Mouse (Mus musculus) c-Kit-negative CD71-positive TER-119-positive erythroid progenitor cells, embryonic 14.5 days (primary cell): ENCODE data around the gene Gm5678.

ENCODE experiments used
- DNase-seq: peaks from one replicate; pipeline ENCODE4 v3.0.0-alpha.2; 2013; ENCODE audit warnings: low read depth, low spot score

Gene Gm5678

DNA sequence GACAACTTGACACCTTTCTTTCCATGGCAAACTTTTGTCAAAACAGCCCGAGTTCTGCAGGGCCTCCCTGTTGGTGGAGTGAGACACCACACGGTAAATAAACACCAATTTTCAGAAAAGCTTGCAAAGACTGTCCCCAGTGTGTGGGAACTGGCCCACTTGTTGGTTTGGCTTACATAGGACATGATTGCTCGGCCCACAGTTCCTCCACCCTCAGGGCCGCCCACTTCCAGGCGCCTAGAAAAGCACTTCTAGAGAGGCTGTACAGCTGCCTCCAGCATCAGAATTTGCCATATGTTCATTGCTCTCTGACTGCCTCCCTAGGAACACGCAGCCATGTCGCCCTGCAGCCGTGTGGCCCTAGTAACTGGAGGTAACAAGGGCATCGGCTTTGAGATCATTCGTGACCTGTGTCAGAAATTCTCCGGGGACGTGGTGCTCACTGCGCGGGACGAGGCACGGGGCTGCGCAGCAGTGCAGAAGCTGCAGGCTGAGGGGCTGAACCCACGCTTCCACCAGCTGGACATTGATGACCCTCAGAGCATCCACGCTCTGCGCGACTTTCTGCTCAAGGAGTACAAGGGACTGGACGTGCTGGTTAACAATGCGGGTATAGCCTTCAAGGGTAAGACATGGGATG is at the start of gene Gm5678:
Gm5678 (plus strand) TSS at position 337 of the 640 bp plus-strand sequence.
- DNase-seq: no peak

DNA sequence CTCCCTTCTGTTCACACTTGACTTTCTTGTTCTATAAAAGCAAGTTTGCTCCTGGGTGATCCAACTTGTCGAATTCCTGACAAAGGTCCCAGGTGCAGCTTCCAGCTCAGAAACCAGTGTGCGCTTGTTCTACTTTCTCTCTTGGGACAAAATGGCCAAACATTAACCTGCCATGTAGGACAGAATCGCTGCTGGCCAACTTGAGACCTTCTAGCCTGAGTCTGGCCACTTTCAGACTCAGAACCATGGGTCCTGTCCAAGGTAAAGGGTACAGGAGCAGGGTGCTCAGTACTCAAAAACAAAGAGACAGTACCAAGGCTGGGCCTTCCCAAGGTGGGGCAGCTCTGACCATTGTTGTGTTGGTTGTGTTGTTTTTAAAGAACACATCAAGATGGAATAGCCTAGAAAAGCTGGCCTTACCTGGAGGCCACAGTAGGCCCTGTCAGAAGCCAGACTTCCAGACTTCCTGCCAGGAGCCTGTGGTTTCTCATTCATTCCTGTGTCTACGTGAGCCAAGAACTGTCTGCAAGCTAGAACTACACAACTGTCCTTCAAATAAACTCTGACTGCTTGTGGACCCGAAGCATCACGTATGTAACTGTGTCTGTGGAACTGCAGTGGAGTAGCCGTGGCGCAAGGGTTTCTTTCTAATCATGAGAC is 49.4 kb upstream of the Gm5678 start:
- DNase-seq: no peak

DNA sequence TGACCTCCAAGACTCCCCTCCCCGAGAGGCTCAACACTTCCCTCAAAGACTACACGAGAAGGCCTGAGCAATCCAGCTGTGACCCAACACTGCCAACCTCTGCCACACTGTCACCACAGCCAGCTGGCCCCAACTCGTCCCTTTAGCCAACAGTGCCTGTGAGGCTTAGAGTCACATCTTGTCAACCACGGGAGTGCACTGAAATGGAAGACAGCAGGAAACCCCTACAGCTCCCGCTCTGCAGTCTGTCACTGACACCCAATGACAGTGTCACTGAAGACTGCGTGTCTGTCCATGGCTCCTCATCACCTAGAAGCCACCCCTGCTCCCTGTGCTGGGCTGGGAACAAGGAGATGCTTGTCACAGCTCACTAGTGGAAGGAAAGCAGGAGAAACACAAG is 46.8 kb upstream of the Gm5678 start:
- no peak for DNase-seq

DNA sequence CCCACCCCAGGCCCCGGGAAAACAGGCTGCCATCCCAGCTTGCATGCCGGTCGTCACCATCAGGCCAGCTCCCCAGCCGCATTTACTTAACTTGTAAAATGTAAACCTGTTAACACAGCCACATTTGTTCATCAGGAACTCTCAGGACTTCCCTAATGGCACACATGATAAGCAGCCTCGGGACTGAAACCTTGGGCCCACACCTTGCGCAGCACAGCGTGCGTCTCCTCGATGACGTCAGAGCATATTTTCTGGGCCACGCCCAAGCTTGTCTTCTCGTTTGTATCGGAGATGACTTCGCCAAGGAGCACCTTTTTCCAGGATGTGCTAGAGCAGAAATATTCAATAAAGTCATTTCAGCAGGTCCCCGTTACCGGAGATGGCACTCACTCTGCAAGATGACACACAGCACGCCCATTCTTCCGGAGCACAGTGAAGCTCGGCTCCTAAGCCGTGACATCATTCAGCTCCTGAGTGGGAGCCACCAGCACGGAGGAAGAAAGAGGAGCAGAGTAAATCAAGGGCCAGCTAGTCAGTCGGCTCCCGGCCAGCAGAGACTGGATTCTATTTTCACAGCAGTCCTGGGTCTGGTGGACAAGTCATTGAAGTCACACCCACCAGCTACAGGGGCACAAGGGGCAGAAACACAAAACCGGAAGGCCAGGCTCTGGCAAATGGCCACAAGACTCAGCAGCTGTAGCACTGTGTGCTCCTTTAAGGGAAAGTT is 42.8 kb upstream of the Gm5678 start:
- DNase-seq: no peak

DNA sequence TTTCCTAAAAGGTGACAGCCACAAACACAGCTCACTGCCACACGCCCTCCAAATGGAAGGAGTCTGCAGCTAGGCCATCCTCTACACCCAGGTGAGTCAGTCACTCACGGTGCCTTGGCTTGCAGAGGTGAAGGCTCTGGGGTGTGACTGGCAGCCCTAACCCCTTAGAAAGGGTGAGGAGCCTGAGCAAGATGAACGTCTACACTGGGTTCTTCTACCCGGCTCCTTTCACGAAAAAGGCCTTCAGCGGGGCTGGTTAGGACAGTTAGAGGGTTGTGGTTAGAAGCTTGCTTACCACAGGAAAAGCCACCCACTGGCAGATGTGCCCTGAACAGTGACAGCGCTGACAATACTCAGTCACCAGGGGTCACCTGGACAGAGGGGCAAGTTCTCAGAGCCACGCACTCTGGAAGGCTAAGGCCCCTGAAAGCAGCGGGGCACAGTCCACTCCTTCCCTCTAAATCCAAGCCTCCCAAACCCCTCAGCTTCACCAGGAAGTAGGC is 42.1 kb upstream of the Gm5678 start:
- no peak for DNase-seq

DNA sequence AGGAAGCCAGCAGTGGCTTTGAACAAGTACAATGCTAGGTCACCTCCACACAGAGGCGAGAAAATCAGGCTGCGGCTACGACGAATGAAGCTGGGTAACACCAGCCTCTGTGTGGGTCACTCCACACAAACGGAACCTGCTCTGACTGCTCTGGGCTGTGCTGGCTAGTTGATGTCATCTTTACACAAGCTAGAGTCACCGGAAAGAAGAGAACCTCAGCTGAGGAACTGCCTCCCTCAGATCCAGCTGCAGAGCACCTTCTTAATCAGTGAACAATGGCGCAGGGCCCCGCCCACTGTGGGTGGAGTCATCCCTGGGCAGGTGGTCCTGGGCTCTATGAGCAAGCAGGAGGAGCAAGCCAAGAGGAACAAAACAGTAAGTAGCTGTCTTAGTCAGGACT is 41.5 kb upstream of the Gm5678 start:
- no peak for DNase-seq

DNA sequence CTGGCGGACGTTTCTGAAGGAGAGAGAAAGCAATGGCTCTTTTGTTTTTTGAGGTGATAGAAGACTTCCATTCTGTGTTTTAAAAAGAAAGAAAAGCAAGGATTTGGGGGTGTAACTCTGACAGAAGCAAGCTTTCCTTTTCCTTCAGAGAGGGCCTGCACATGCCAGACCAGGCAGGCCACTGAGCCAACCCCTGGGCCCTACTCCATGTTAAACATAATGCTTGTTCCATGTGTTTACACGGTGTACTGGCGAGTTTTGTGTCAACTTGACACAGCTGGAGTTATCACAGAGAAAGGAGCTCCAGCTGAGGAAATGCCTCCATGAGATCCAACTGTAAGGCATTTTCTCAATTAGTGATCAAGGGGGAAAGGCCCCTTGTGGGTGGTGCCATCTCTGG is 39.6 kb upstream of the Gm5678 start:
- no peak for DNase-seq

DNA sequence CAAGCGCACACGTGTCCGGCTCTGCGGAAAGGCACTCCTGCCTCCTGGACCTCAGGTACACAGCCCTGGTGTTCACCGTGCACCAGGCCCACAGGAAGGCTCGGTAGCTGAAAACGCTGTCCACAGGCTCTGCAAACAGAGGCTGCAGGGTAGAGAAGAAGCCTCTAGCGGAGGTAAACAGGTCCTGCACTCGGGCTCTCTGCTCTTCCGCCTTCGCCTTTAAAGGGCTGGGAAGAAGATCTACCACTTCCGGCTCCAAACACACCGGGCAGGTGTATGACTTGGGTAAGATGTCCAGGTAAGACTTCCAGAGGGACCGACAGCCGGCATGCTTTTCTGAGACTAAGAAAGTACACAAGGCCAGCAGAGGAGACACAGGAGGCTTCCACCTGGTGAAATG is 37.0 kb upstream of the Gm5678 start:
- DNase-seq: no peak

DNA sequence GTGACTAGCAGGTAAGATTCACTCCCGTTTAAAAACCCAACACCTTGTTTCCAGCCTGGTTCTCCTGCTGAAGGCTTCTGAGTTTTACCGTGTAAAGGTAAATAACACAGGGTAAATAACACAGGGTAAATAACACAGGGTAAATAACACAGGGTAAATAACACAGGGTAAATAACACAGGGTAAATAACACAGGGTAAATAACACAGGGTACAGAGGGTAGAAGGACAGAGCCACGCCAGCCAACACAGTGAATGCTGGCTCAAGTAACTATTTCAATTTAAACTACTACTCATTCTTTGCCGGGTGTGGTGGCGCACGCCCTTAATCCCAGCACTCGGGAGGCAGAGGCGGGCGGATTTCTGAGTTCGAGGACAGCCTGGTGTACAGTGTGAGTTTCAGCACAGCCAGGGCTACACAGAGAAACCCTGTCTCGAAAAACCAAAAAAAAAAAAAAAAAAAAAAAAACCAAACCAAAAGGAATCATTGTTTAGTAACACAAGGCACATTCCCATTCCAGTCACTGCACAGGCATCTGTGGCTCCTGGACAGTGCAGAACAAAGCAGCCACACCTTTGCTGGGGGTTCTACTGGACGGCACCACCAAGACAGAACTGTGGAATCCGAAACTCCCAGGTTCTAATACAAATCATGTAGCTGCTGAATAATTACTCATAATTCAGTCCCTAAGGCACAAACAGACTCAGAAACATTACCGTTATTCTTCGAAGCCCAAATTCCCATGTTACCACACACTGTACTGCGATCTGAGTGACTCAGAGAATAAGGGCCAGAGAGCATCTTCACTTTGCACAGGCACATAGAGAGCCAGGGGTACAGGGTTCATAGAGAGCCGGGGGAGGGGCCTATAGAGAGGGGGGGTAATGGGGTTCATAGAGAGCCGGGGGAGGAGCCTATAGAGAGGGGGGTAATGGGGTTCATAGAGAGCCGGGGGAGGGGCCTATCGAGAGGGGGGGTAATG is 36.2 kb upstream of the Gm5678 start:
- DNase-seq: no peak

DNA sequence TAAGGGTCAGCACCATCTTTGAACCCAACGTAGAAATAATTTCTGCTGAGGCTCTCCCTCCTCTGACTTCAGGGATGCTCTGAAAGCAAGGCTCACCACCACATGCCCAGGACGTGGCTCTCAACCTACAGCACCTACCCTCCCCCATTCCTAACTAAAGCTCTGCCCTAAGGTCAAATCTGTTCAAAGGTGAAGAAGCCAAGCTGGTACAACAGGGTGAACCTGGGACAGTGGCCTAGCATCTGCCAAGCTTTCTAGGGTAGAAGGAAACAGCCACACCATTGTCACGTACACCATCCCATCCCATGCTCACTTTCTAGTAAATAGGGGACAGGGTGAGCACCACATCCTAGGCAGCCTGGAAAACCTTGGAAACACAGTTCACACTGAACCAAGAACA is 35.2 kb upstream of the Gm5678 start:
- no peak for DNase-seq

DNA sequence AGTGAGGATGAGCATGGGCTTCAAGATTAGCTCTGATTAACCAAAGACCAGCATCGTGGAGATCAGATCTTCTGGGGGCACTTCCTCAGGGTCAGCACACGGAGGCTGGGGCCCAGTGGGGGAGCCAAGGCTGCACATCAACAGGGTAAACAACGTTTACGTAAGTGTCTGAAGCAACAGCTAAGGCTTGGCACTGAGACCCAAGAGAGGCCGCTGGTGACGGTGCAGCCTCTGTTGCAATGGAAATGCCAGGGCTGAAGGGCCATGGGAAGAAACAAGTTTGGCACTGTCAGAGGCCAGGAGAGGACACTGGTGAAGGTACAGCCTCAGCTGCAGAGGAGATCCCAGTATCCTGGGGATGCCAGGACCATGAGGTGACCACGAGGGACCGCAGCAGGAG is 34.5 kb upstream of the Gm5678 start:
- no peak for DNase-seq

DNA sequence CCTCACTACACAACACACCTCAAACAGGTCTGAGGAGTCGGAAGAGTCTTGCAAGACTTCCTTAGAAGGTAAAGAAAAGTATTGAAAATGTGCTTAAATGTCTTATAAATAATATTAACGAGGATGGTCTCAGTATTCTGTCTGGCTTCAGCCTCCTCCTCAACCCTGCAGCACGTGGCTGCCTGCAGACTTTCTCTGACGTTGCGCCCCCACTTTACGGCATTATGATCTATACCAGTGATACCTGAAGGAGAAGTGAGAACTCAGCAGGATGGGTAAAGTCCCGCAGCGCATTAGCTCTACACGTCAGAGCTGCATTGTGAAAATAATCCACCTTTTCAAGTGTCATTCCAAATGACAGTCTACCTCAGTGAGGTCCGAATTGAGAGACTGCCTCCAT is 33.4 kb upstream of the Gm5678 start:
- DNase-seq: no peak

DNA sequence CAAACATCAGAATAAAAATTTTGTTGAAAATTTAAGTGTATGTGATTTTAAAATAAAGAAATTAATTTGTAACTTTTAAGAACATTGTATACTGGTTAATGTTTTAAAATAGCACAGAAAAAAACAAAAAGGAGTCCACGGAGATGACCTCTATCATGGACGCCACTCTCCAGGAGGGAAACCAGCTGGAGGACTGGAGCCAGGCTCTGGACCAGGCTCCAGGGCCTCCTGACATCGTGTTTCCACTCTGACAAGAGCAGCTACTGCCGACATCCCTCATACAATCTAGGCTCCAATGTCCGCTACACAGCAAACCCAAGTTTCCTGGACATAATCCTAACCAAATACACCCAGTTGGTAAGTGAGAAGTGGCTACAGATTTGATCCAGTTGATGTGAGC is 32.1 kb upstream of the Gm5678 start:
- DNase-seq: no peak

DNA sequence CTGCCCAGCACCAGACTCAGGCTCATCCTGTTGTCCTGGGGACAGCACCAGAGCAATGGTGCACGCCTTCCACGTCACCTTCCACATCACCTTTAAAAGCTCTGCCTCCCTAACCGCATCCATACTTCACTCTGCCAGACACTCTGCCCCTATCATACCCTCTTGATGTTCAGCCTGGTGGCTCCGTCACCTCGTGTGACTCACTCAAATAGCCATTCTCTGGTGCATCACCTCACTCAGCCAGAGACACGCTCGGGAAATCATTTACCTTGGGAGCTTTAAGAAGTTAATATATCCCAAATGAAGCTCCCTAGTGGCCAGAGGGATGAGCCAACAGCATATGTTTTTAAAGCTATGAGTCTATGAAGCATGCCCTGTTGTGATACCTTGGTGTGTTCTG is 31.1 kb upstream of the Gm5678 start:
- no peak for DNase-seq

DNA sequence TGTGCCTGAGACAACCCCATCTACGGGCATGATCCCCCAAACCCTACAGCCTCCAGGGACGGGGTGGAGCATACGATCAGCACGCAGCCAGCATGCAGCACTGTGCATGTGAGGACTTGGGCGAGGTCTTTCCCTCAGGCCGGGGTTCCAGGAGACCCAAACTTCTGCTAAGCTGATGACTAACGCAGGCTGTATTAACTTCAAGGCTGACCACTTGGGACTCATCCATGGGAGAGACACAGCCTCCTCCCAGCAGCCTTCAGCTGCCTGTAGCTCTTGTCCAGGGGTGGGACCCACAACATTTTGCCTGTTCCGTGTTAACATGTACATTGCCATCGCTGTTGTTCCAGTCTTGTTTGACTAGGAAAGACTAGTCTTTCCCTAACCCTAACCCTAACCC is 30.3 kb upstream of the Gm5678 start:
- DNase-seq: no peak

DNA sequence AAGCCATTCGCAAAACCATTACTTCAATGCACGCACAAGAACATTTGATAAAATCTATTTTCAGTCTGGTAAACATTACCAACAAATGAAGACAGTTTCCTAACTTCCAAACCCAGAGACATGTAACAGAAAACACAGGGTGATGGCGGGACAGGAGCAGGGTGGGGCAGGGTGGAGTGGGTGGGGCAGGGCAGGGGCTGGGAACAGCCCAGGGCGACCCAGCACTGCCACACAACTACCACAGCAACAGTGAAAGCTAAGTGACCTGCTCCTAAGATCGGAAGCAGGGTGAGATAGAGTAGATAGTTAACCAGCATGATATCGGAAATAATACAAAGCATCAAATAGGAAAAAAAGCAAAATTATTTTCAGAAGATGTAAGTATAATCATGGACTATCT is 28.4 kb upstream of the Gm5678 start:
- DNase-seq: peak; percentile 21

DNA sequence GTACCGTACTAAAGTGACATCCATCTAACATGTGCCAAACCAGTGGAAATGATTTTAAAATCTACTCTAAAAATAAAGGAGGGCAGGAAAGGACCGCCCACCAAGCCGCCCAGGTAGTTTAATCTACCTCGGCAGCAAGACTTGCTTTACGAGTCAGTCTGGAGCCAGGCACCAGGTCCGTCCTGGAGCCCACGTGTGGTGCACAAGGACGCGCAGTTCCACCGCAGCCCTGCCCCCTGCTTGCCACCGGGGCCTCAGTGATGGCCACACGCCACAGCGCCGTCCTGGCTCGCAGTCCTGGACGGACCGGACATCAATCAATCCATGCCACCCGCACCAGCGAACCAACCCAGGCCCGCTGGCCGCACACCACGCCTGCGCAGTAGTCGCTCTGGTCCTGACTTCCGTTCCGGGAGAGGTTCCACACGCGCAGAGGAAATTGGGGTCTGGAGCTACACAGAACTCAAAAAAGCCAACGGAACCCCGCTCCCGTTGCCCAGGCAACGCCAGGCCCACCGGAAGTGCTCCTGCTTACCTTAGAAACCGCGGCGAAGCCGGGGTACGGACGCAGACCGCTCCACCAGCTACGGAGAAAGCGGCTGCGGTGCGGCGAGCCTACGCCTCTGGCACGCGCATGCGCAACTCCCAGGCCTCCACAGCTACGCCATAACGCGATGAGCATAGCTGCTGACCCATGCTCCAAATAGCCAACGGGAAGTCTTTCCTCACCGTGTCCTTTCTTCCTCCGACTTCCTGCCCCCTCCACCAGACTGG is 24.3 kb upstream of the Gm5678 start, which contains the start of gene Setd4:
Setd4 (minus strand) TSS at position 625 of the 774 bp plus-strand sequence.
- DNase-seq: peak; percentile 77

DNA sequence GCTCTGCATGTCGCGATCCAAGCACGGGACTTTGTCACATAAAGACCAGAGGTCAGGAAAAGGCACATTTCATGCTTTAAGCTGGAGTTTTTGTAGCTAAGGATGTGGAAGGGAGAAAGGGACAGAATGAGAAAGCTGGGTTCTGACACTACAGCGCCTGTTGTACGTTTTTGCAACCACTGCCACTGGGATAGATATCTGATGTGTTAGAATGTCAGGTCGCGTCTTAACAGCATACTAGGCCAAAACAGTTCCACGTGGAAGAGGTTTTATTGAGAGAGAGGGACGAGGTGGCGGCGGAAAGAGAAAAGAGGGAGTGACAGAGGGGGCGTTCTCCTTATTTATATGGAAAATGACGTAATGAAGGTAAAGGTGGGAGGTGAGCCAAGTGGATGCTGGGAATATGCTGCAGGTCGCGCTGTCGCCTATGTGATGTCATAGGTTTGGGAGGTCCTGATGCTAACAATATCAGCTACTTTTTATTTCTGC is 23.4 kb upstream of the Gm5678 start:
- DNase-seq: no peak

DNA sequence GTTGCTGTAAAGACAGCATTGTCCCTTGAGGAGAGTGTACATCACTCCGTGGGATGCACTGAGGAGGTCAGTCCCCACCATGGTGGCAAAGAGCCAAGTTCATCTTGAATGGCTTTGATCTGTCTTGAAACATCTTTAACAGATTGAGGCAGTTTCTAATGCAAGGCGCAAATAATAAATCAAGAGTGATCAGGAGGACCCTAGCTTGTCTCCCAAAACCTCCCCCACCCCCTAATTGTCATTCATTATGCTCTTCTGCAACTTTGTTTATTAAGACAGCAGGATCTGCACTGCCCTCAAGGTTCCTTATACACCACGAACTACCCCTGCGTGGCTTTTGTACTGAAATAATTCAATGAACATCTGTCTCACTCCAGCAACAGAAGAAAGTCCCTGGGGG is 22.3 kb upstream of the Gm5678 start, which contains the start of gene Cbr1:
Cbr1 (plus strand) TSS at position 301 of the 400 bp plus-strand sequence.
- no peak for DNase-seq

DNA sequence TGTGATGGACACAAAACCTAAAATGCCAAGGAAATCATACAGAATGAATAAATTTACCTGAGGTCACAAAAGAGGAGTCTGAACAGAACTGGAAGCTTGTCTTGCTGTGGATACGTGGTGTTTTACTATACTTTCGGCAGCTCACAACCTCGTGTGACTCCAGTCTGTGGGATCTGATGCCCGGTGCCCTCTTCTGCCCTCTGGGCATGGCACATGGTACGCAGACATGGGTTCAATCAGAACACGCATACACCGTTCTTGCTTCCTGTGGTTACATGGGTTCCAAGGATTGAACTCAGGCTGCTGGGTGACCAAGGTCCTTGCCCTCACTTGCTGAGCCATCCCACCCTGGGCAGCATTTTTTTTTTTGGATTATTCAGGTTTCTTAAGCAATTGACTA is 21.8 kb upstream of the Gm5678 start:
- no peak for DNase-seq
